Mouse (Mus musculus) CH12.LX (cell line): ENCODE data around the gene Slc7a8. TPM values are rescaled to one million over a fixed set of nuclear protein-coding genes. Genes with fewer than 3 reads are reported as not detected.

Experiments used
- DNase-seq: peaks from one replicate; pipeline ENCODE4 v3.0.0-alpha.2; 2013; ENCODE audit errors: extremely low read depth
- H3K27ac ChIP-seq: 2 replicates; pipeline ENCODE4 v1.5.1; 2012; ENCODE audit warnings: low read depth, mild to moderate bottlenecking, control low read depth, moderate library complexity; ENCODE audit not compliant: insufficient read depth
- H3K27me3 ChIP-seq: replicated peaks from 2 replicates; pipeline ENCODE3; 2012; ENCODE audit warnings: inconsistent platforms
- H3K36me3 ChIP-seq, 2 experiments: replicated peaks in 1 of 2; 2 replicates each; pipeline versions ENCODE3 to v1.6.1; 2012; ENCODE audit warnings: inconsistent platforms in 1 of 2, low read length in 1 of 2, mild to moderate bottlenecking in 1 of 2, mixed read lengths in 1 of 2, moderate library complexity in 1 of 2; ENCODE audit not compliant: control insufficient read depth in 1 of 2, insufficient read depth in 1 of 2
- H3K4me1 ChIP-seq, 2 experiments: 2 replicates each; pipeline ENCODE4 v1.6.1; 2012; ENCODE audit warnings: inconsistent platforms in 1 of 2, moderate library complexity in 1 of 2; ENCODE audit not compliant: insufficient read depth in 2 of 2, control insufficient read depth in 1 of 2
- H3K4me2 ChIP-seq: 2 replicates; pipeline ENCODE4 v1.6.1; 2012; ENCODE audit warnings: low read depth, mild to moderate bottlenecking, control low read depth; ENCODE audit not compliant: poor library complexity, insufficient read depth, severe bottlenecking
- H3K4me3 ChIP-seq, 3 experiments: fragments of 150-350 bp in 1 of 3; sonication (generic) in 1 of 3; replicated peaks in 1 of 3; 2 replicates each; pipeline versions ENCODE3 to v1.5.1; 2011 to 2012; ENCODE audit warnings: low read depth in 2 of 3, low read length in 2 of 3, mild to moderate bottlenecking in 2 of 3, moderate library complexity in 2 of 3, control low read depth in 1 of 3, improper control_type of control experiment in 1 of 3, inconsistent platforms in 1 of 3, mixed read lengths in 1 of 3; ENCODE audit not compliant: poor library complexity in 1 of 3
- H3K79me2 ChIP-seq: replicated peaks from 2 replicates; pipeline ENCODE4 v1.6.1; 2012; ENCODE audit warnings: mild to moderate bottlenecking, moderate library complexity; ENCODE audit not compliant: control insufficient read depth, poor library complexity, insufficient read depth, severe bottlenecking; ENCODE audit errors: extremely low read depth
- H3K9ac ChIP-seq: 2 replicates; pipeline ENCODE4 v1.6.1; 2012; ENCODE audit warnings: low read depth, mild to moderate bottlenecking, control low read depth, moderate library complexity; ENCODE audit not compliant: insufficient read depth
- H3K9me3 ChIP-seq: replicated peaks from 2 replicates; pipeline ENCODE3; 2012; ENCODE audit warnings: low read length, inconsistent platforms, mixed read lengths
- CHD2 ChIP-seq: IDR thresholded peaks from 2 replicates; pipeline ENCODE4 v1.6.1; 2011; ENCODE audit warnings: low read length, improper control_type of control experiment
- CTCF ChIP-seq, 2 experiments: IDR thresholded peaks in 1 of 2; conservative IDR thresholded peaks in 1 of 2; 2 replicates each; pipeline ENCODE4 v1.5.1; 2011 to 2012; ENCODE audit warnings: low read depth in 2 of 2, low read length in 2 of 2, improper control_type of control experiment in 1 of 2, inconsistent platforms in 1 of 2, mild to moderate bottlenecking in 1 of 2, moderate library complexity in 1 of 2
- ELF1 ChIP-seq: IDR thresholded peaks from 2 replicates; pipeline ENCODE4 v1.6.1; 2014; ENCODE audit warnings: low read depth, mild to moderate bottlenecking, inconsistent platforms, low read length, improper control_type of control experiment
- EP300 ChIP-seq: IDR thresholded peaks from 2 replicates; pipeline ENCODE4 v1.6.1; 2011; ENCODE audit warnings: low read length, improper control_type of control experiment
- ETS1 ChIP-seq: conservative IDR thresholded peaks from 2 replicates; pipeline ENCODE4 v1.6.1; 2012; ENCODE audit warnings: low read depth, mild to moderate bottlenecking, inconsistent platforms, low read length, improper control_type of control experiment, moderate library complexity
- GABPA ChIP-seq: IDR thresholded peaks from 2 replicates; pipeline ENCODE4 v1.6.1; 2012; ENCODE audit warnings: low read depth, low read length, improper control_type of control experiment, inconsistent platforms; ENCODE audit not compliant: insufficient replicate concordance
- HCFC1 ChIP-seq: IDR thresholded peaks from 2 replicates; pipeline ENCODE4 v1.6.1; 2012; ENCODE audit warnings: low read depth, mild to moderate bottlenecking, inconsistent platforms, low read length, improper control_type of control experiment
- IRF4 ChIP-seq: IDR thresholded peaks from 2 replicates; pipeline ENCODE4 v1.6.1; 2014; ENCODE audit warnings: low read depth, mild to moderate bottlenecking, inconsistent platforms, low read length, improper control_type of control experiment
- JUND ChIP-seq: conservative IDR thresholded peaks from 2 replicates; pipeline ENCODE4 v1.6.1; 2011; ENCODE audit warnings: low read depth, low read length, improper control_type of control experiment
- KAT2A ChIP-seq: IDR thresholded peaks from 2 replicates; pipeline ENCODE4 v1.6.1; 2012; ENCODE audit warnings: low read length, improper control_type of control experiment, inconsistent platforms; ENCODE audit not compliant: insufficient replicate concordance
- MAX ChIP-seq: IDR thresholded peaks from 2 replicates; pipeline ENCODE4 v1.6.1; 2011; ENCODE audit warnings: low read length, improper control_type of control experiment
- MYC ChIP-seq: IDR thresholded peaks from 2 replicates; pipeline ENCODE4 v1.6.1; 2011; ENCODE audit warnings: low read depth, mild to moderate bottlenecking, improper control_type of control experiment, low read length
- NELFE ChIP-seq: IDR thresholded peaks from 2 replicates; pipeline ENCODE4 v1.6.1; 2011; ENCODE audit warnings: low read depth, low read length, improper control_type of control experiment
- NRF1 ChIP-seq: IDR thresholded peaks from 2 replicates; pipeline ENCODE4 v1.6.1; 2014; ENCODE audit warnings: low read depth, mild to moderate bottlenecking, inconsistent platforms, low read length, improper control_type of control experiment, moderate library complexity
- PAX5 ChIP-seq: IDR thresholded peaks from 2 replicates; pipeline ENCODE4 v1.6.1; 2012; ENCODE audit warnings: low read length, inconsistent platforms, mixed read lengths
- POLR2A ChIP-seq: IDR thresholded peaks from 2 replicates; pipeline ENCODE4 v1.6.1; 2011; ENCODE audit warnings: low read depth, mild to moderate bottlenecking, improper control_type of control experiment, low read length
- RCOR1 ChIP-seq: conservative IDR thresholded peaks from 2 replicates; pipeline ENCODE4 v1.6.1; 2012; ENCODE audit warnings: low read depth, mild to moderate bottlenecking, inconsistent platforms, low read length, improper control_type of control experiment
- SMC3 ChIP-seq: IDR thresholded peaks from 2 replicates; pipeline ENCODE4 v1.6.1; 2011; ENCODE audit warnings: low read depth, low read length, improper control_type of control experiment
- TBP ChIP-seq: conservative IDR thresholded peaks from 2 replicates; pipeline ENCODE4 v1.6.1; 2011; ENCODE audit warnings: low read depth, low read length, improper control_type of control experiment
- TCF12 ChIP-seq: IDR thresholded peaks from 2 replicates; pipeline ENCODE4 v1.6.1; 2014; ENCODE audit warnings: low read depth, mild to moderate bottlenecking, inconsistent platforms, low read length, improper control_type of control experiment
- USF1 ChIP-seq: IDR thresholded peaks from 2 replicates; pipeline ENCODE4 v1.6.1; 2014; ENCODE audit warnings: low read depth, mild to moderate bottlenecking, inconsistent platforms, low read length, improper control_type of control experiment
- USF2 ChIP-seq: conservative IDR thresholded peaks from 2 replicates; pipeline ENCODE4 v1.6.1; 2011; ENCODE audit warnings: low read depth, low read length, improper control_type of control experiment
- ZC3H11A ChIP-seq: IDR thresholded peaks from 2 replicates; pipeline ENCODE4 v1.6.1; 2012; ENCODE audit warnings: low read depth, mild to moderate bottlenecking, inconsistent platforms, low read length, improper control_type of control experiment
- ZNF384 ChIP-seq: IDR thresholded peaks from 2 replicates; pipeline ENCODE4 v1.6.1; 2012; ENCODE audit warnings: low read depth, low read length, improper control_type of control experiment, inconsistent platforms
- dilution Hi-C: fragments of 300-500 bp; cut with MboI; formaldehyde crosslinking; loops from 2 replicates; pipeline ENCODE4 v1.14.3; 2020; ENCODE audit warnings: low sequenced_read_pairs; ENCODE audit not compliant: extremely low pct_unique_long_range_greater_than_20kb, extremely low pct_ligation_motif_present
- in situ Hi-C: fragments of 300-500 bp; cut with MboI; formaldehyde crosslinking; loops from 3 replicates; pipeline ENCODE4 v1.14.3; 2019; ENCODE audit warnings: low sequenced_read_pairs, low pct_ligation_motif_present, low pct_unique_long_range_greater_than_20kb, mixed read lengths
- polyA plus RNA-seq: library from polyadenylated mRNA; unstranded; fragments of >175 nt; gene quantifications from 2 replicates; pipeline ENCODE4 v1.2.1, GENCODE M21; 2012; ENCODE audit warnings: low read depth; ENCODE audit not compliant: insufficient read length
- total RNA-seq, 2 experiments: library from RNA; depleted of rRNA; stranded (reverse); fragments of 300-350 nt in 1 of 2; fragments of >200 nt in 1 of 2; gene quantifications; 2 replicates each; pipeline ENCODE4 v1.2.3; 2012 to 2014

Gene Slc7a8
- total and polyA plus RNA-seq, 3 experiments: 0.13 to 0.17 TPM; not detected in 1

- no peaks in the 10 kb centered on the region for H3K79me2 ChIP-seq
- dilution Hi-C loops: no loop called here
- no peak overlapping the region for H3K9ac ChIP-seq
- peaks cover 9% of the 10 kb centered on the region for H3K9me3 ChIP-seq
- no peak overlapping the region for H3K4me3 ChIP-seq
- in situ Hi-C loops: loop anchor here (5.0 to 10.0 kb wide), 2 partner anchors 107 to 299 kb away; partner anchors contain the start of gene Ngdn
- TF ChIP-seq CHD2: no peak
- no peak for TF ChIP-seq PAX5
- H3K27me3 ChIP-seq: peaks cover 3% of the 10 kb centered on the region
- H3K4me2 ChIP-seq: no peak overlapping the region
- peaks cover 8 to 30% of the 10 kb centered on the region in 2 experiments; a peak in 3 of 4 replicates for H3K4me1 ChIP-seq
- no peak overlapping the region for H3K27ac ChIP-seq
- no peaks in the 10 kb centered on the region for H3K36me3 ChIP-seq
- no peak for DNase-seq
Observed at GRCm38 (mm10) chr14:54715402-54715801, 66.3 kb downstream of the Slc7a8 start.

- H3K9me3 ChIP-seq: peaks cover 9% of the 10 kb centered on the region
- peaks cover 3% of the 10 kb centered on the region for H3K27me3 ChIP-seq
- H3K36me3 ChIP-seq: no peaks in the 10 kb centered on the region
- in situ Hi-C loops: loop anchor here (5.0 to 10.0 kb wide), 2 partner anchors 108 to 300 kb away; partner anchors contain the start of gene Ngdn
- no peak overlapping the region for H3K27ac ChIP-seq
- peak; percentile 68 for DNase-seq
- H3K4me1 ChIP-seq: peaks cover 8 to 30% of the 10 kb centered on the region in 2 experiments; a peak in 3 of 4 replicates
- TF ChIP-seq RCOR1: no peak
- no peak for TF ChIP-seq ZNF384
- no peak for TF ChIP-seq GABPA
- TF ChIP-seq ETS1: no peak
- no peak for TF ChIP-seq NELFE
- TF ChIP-seq TCF12: 0 out of 2 replicates have a peak, but pooled peaks have one; percentile 26
- no peak for TF ChIP-seq KAT2A
- TF ChIP-seq SMC3: no peak
- peak in 1 of 2 experiments; percentile 2; a peak in 1 of 4 replicates for TF ChIP-seq CTCF (conservative IDR thresholded peaks at IDR 0.05 in 1 of 2, IDR thresholded peaks at IDR 0.05 in 1 of 2; ENCODE audit: low read depth in 2 of 2, low read length in 2 of 2)
- dilution Hi-C loops: no loop called here
- no peaks in the 10 kb centered on the region for H3K79me2 ChIP-seq
- H3K4me3 ChIP-seq: peak overlapping the region; percentile 42 to 47 (median 46)
- H3K4me2 ChIP-seq: peak overlapping the region; percentile 84
- 0 out of 2 replicates have a peak overlapping the region, but pooled peaks have one; percentile 21 for H3K9ac ChIP-seq
Observed at GRCm38 (mm10) chr14:54714617-54715081, 67.1 kb downstream of the Slc7a8 start.

- Histone ChIP-seq H3K4me2 (peak overlapping the region; percentile 84), H3K27me3 (peaks cover 3% of the 10 kb centered on the region), H3K36me3 (no peaks in the 10 kb centered on the region), H3K9me3 (peaks cover 9% of the 10 kb centered on the region), H3K79me2 (no peaks in the 10 kb centered on the region), H3K4me1 (peaks cover 8 to 30% of the 10 kb centered on the region in 2 experiments; a peak in 3 of 4 replicates), H3K4me3 (peak overlapping the region; percentile 42 to 47 (median 46)), H3K9ac (0 out of 2 replicates have a peak overlapping the region, but pooled peaks have one; percentile 21), H3K27ac (no peak overlapping the region)
- peak; percentile 86 for DNase-seq
- dilution Hi-C loops (no loop called here), in situ Hi-C loops (loop anchor here (10.0 kb wide), 1 partner anchor 301 kb away; the partner anchor contains the start of gene Ngdn)
- TF ChIP-seq USF1: no peak
- peak; percentile 83 for TF ChIP-seq ZC3H11A
- TF ChIP-seq CTCF (conservative IDR thresholded peaks at IDR 0.05 in 1 of 2, IDR thresholded peaks at IDR 0.05 in 1 of 2; ENCODE audit: low read depth in 2 of 2, low read length in 2 of 2): peak; percentile 78 to 98
- peak; percentile 67; the same call in 1 of the 2 replicates for TF ChIP-seq IRF4
- no peak for TF ChIP-seq TBP
- no peak for TF ChIP-seq EP300
- TF ChIP-seq NRF1: no peak
- TF ChIP-seq NELFE: peak; percentile 36; the same call in 1 of the 2 replicates
- TF ChIP-seq HCFC1: peak; percentile 43; the same call in 1 of the 2 replicates
- TF ChIP-seq ELF1: peak; percentile 35; the same call in 1 of the 2 replicates
- TF ChIP-seq JUND: peak; percentile 40; the same call in 1 of the 2 replicates
- TF ChIP-seq USF2: no peak
- 0 out of 2 replicates have a peak, but pooled peaks have one; percentile 22 for TF ChIP-seq RCOR1
- TF ChIP-seq SMC3: peak; percentile 96
- 0 out of 2 replicates have a peak, but pooled peaks have one; percentile 34 for TF ChIP-seq MYC
- TF ChIP-seq TCF12: 0 out of 2 replicates have a peak, but pooled peaks have one; percentile 44
- no peak for TF ChIP-seq MAX
- TF ChIP-seq POLR2A: no peak
- no peak for TF ChIP-seq KAT2A
Observed at GRCm38 (mm10) chr14:54714121-54714520, 67.6 kb downstream of the Slc7a8 start.
